Mouse (Mus musculus) urinary bladder, postnatal 0 days (tissue): Measurements from ENCODE around the gene Tgfb1. TPM values are rescaled to one million over a fixed set of nuclear protein-coding genes. Genes with fewer than 3 reads are reported as not detected.

Source experiments
- polyA plus RNA-seq: library from polyadenylated mRNA; unstranded; fragments of >200 nt; fragmentation: Nextera tagmentation; extraction: Ambion mirVana; gene quantifications from 2 replicates; pipeline ENCODE4 v1.2.1, GENCODE M21; 2015

The Tgfb1 gene
- polyA plus RNA-seq, result 2.9 and 3.4 TPM in 2 replicates

GRCm38 (mm10) chr7:25686680-25687531 lies at the start of gene Tgfb1:
Gene Tgfb1, plus strand, starts transcription at chr7:25687002.

GRCm38 (mm10) chr7:25658657-25659472 lies 27.9 kb upstream of the Tgfb1 start, which contains the start of the genes Bckdha and Exosc5:
Gene Bckdha, minus strand, starts transcription at chr7:25658981.
Gene Exosc5, plus strand, starts transcription at chr7:25659164.

GRCm38 (mm10) chr7:25674719-25675300 lies 12.0 kb upstream of the Tgfb1 start, which contains the start of gene Tmem91:
Gene Tmem91, minus strand, starts transcription at chr7:25675166.

GRCm38 (mm10) chr7:25680514-25681258 lies 6.1 kb upstream of the Tgfb1 start, which contains the start of gene B9d2:
Gene B9d2, plus strand, starts transcription at chr7:25680780.

GRCm38 (mm10) chr7:25718788-25719417 lies 32.1 kb downstream of the Tgfb1 start, which contains the start of gene Ccdc97:
Gene Ccdc97, minus strand, starts transcription at chr7:25719088.

Other genes with a start within 250 kb of the Tgfb1 start
- 2.9 and 7.7 TPM in 2 replicates for gene Ceacam1, start 209.4 kb upstream of the Tgfb1 start, polyA plus RNA-seq
- gene Ceacam2, start 147.1 kb upstream of the Tgfb1 start, polyA plus RNA-seq, result 0.13 and 0.18 TPM in 2 replicates
- not detected in 2 replicates for gene Erich4, start 71.1 kb upstream of the Tgfb1 start, polyA plus RNA-seq
- 18.6 and 18.8 TPM in 2 replicates for gene Dmac2, start 67.6 kb upstream of the Tgfb1 start, polyA plus RNA-seq
- gene B3gnt8, start 60.3 kb upstream of the Tgfb1 start, polyA plus RNA-seq, result 8.5 and 9.1 TPM in 2 replicates
- gene Bckdha, start 28.0 kb upstream of the Tgfb1 start, polyA plus RNA-seq, result 42.6 and 55.7 TPM in 2 replicates
- 52.0 and 62.6 TPM in 2 replicates for gene Exosc5, start 27.8 kb upstream of the Tgfb1 start, polyA plus RNA-seq
- 0.76 and 1.2 TPM in 2 replicates for gene Tmem91, start 11.8 kb upstream of the Tgfb1 start, polyA plus RNA-seq
- gene B9d2, start 6.2 kb upstream of the Tgfb1 start, polyA plus RNA-seq, result 14.7 and 19.9 TPM in 2 replicates
- 12.6 and 14.4 TPM in 2 replicates for gene Ccdc97, start 32.1 kb downstream of the Tgfb1 start, polyA plus RNA-seq
- gene Hnrnpul1, start 67.8 kb downstream of the Tgfb1 start, polyA plus RNA-seq, result 25.2 and 31.9 TPM in 2 replicates
- 113 and 121 TPM in 2 replicates for gene Axl, start 101.7 kb downstream of the Tgfb1 start, polyA plus RNA-seq
- gene Cyp2s1, start 129.9 kb downstream of the Tgfb1 start, polyA plus RNA-seq, result 10.5 and 11.8 TPM in 2 replicates
- gene Cyp2b10, start 210.6 kb downstream of the Tgfb1 start, polyA plus RNA-seq, result not detected in 2 replicates